Mouse (Mus musculus) bone marrow macrophage, adult 2 months (primary cell): ENCODE measurements around the gene Ccdc42.

Experiments used
- CTCF ChIP-seq: IDR thresholded peaks from 2 replicates; pipeline ENCODE4 v1.5.1; 2012; ENCODE audit warnings: low read depth, mild to moderate bottlenecking, low read length, moderate library complexity
- POLR2A ChIP-seq: IDR thresholded peaks from 2 replicates; pipeline ENCODE4 v1.6.1; 2012; ENCODE audit warnings: mild to moderate bottlenecking, low read depth, low read length, borderline replicate concordance

GRCm38 (mm10) chr11:68564356-68565031, 22.3 kb upstream of the Ccdc42 start:
- no peak for TF ChIP-seq CTCF
- TF ChIP-seq POLR2A = no peak
